Mouse (Mus musculus): ENCODE data around the gene AC124108.1.

AC124108.1 gene

GRCm38 (mm10) chr1:132202771-132203170 lies 11.5 kb downstream of the AC124108.1 start:
- no peak for DNase-seq

DNA sequence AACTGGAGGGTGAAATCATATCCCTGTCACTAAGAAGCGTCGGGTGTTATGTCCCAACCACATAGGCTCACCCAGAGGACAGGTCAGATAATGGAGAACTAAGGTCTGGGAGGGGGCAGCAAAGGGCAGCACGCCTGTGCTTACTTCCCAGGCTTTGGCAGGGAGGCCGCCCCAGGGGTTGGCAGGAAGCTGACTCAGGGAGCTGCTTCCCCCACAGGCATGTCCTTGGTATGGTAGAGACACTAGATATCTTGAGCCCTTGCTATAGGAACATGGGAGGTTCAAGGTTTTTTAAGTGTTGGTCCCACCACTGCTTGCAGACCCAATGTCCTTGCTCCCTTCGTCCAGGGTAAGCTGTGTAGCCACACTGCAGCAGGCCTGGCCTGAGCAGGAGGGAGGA lies 14.7 kb downstream of the AC124108.1 start:
- DNase-seq: no peak

DNA sequence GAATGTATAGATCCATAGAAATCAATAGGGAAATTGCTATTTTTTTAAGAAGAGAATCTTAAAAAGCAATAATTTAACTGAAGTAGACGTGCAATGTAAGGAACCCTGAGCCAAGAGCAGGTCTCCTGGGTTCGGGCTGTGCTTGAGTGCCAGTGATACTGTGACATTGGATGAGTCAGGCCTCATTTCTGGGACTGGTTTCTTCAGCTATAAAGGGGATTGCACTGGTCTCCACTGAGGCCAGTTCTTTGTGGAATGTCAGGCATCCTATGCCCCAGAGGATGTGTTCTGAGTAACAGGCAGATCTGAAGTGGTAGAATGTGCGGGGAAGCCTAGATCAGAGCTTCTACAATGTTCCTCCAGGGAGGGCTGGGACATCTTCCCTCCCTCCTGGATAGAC lies 15.6 kb downstream of the AC124108.1 start:
- DNase-seq: no peak

DNA sequence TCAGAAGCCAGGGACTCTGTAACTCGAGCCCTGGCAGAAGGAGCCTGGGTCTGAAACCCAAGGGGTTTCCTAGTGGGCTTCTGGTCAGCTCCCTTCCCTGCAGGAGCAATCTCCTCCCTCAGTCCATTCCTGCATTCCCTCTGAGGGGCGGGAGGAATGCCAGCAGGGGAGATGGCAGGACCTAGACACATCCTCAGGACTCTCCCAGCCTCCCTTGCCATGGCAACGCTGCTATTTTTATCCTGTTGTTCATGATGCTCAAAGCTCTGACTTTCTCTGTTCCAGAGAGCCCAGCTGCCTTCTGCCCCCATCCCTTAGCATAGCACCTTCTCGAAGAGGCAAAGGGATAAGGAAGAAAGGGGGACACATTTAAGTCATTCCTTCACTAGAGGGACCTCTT lies 16.9 kb downstream of the AC124108.1 start:
- DNase-seq: no peak

DNA sequence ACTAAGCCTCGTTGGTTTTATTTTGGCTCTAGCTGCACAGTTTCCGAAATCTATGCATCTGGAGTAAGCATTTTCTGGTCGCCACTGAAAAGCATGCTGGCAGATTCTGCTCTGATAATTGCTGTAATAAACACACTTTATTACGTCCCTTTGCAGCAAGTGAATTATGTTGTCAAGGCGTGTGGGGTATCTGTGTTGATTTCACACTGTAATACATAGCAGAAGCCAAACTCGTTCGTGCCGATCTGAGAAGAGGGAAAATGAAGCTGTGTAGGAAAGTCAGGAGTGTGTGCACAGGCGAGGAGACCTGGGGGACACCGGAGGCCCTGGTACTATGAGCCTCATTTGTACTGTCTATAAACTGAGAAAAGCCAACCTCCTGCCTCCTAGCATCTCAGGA lies 18.1 kb downstream of the AC124108.1 start:
- no peak for DNase-seq

DNA sequence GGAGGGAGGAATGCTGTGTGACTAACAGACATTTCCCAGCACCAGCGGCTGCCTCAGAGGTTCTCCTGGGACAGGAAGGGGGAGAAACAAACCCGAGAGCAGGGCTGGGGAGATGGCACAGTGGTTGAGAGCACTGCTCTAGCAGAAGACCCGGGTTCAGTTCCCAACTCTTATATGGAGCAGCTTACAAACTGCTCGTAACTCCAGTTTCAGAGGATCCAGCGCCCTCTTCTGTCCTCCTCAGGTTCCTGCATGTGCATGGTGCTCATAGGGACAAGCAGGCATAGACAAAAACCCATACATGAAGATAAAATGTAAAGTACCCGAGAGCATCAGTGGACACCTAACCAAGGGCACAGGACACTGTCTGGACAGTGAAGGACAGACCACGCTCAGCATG lies 19.7 kb downstream of the AC124108.1 start:
- DNase-seq: peak; percentile 58

DNA sequence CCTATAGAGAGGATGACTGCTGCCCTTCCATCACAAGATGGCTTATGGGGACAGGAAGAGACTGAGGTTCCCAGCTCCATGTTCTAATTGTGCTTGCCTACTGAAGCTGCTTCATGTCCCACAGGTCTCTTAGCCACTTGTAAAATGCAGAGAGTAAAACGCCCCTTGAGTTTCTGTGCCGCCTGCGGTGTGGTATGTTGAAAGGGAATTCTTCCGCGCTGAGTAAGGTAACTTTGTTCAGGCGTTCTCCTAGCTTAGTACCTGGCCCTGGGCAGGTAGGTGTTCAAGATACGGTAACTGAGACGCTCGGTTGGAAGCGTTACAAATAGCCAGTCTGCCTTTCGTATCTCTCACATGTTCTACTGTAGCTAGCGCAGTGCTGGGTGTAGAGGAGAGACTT lies 20.4 kb downstream of the AC124108.1 start:
- no peak for DNase-seq

DNA sequence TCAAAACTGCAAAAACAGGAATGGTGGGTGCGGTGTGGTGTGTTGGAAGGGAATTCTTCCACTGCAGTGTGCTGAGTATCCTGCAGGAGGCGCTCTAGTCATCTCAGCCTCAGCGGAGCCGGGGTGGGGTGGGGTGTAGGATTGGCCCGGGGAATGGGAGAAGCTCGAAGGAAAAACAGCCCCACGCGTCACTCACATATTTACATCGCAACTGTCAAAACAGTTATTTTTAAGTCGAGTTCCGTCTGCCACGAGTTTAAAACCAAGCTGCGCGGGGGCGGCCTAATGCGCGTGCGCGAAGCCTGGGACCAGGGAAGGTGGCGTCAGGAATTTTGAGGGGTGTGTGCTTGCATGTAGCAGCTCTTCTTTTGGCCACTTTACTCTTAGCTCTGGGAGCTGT lies 21.0 kb downstream of the AC124108.1 start:
- DNase-seq: peak; percentile 72

DNA sequence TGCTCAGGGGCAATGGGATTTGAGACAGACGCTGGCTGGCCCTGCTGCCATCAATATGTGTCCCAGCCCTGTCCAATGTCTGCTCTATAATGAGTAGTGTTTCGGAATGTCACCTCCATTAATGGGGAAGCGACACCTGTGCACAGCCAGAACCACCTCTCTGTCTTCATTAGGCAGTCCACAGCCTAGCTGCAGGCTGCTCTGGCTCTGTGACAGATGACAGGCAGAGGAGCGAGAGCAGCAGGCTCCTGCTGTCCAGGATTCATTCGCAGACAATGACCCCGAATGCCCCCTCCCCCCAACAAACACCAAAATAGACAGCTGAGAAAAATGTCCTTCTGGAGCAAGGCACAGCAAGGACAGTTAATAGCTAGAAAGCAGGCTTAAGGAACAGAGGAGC lies 21.8 kb downstream of the AC124108.1 start:
- DNase-seq: peak; percentile 18

GRCm38 (mm10) chr1:132216276-132216675 lies 25.0 kb downstream of the AC124108.1 start:
- DNase-seq: no peak

DNA sequence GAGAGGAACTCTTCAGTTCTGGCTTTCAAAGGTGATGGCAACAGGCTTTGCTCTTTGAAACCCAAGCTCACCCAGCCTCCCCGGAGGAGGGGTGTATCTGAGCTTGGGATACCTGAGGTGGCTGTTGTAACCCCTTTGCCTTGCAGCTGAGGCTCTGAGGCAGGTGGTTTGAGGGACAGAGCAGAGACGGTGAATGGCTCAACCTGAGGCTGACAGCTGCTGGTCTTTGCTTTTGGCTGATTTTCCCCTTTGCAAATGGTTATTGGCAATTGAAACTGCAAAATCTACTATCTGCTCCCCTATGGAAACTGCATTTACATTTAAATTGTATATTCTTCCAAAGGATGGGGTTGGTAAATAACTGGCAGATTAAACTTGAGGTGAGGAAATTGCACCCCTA lies 30.4 kb downstream of the AC124108.1 start:
- DNase-seq: no peak

- DNase-seq: no peak
These were observed 30.9 kb downstream of the AC124108.1 start for GRCm38 (mm10) chr1:132222166-132222565.

DNA sequence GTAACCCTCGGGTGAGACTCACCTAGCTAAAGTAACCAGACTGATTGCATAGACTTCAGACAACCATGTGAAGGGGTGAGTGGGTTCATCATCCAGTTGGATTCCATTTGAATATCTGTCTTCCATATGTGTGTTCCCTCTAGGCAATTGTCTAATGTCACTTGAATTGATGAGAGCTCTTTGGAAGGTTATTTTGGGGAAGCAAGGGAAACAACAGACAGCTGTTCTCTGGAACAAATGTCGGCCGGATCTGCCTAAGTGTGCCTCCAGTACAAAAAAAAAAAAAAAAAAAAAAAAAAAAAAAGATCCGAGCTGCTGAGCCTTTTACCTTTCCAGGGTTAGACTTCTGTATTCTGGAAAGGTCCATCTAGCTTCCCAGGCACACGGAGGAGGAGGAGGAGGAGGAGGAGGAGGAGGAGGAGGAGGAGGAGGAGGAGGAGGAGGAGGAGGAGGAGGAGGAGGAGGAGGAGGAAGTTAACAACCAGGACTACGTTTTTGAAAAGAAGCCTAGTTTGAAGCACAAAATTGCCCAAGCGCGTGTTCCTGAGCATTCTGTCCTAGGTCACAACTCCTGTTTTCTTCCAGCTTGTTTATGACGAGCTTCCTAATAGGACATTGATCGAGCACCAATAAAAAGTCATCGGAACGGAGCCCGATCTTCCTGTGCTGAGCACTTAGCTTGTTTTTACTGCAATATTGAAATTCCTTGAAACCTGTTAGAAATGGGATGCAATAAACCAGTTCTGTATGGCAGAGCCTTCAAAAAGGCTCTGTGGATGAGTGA lies 35.2 kb downstream of the AC124108.1 start:
- peak; percentile 30 for DNase-seq

- DNase-seq: no peak
These were observed 38.4 kb downstream of the AC124108.1 start, which contains the start of gene Gm10188 for GRCm38 (mm10) chr1:132229667-132230066. Gm10188 (minus strand) TSS chr1:132229767.

- no peak for DNase-seq
These were observed 40.4 kb downstream of the AC124108.1 start for GRCm38 (mm10) chr1:132231470-132232274.

DNA sequence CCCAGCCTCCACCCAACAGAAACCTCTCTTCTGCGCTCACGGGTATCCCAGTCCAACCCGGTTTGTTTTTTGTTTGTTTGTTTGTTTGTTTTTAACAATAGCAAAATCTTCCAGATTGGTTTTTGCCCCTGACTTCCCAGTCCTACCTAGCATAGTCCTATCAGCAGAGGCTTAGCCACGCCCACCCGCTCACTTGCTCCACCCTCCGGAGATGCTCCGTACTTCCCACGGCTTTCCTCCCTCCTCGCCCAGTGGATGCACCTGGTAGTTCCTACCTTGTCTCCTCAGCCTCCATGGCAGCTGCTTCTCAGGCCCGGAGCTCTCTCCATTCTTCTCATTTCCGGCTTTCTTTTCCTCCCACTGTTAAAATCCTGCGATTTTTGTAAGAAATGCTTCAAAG lies 42.3 kb downstream of the AC124108.1 start:
- peak; percentile 52 for DNase-seq

DNA sequence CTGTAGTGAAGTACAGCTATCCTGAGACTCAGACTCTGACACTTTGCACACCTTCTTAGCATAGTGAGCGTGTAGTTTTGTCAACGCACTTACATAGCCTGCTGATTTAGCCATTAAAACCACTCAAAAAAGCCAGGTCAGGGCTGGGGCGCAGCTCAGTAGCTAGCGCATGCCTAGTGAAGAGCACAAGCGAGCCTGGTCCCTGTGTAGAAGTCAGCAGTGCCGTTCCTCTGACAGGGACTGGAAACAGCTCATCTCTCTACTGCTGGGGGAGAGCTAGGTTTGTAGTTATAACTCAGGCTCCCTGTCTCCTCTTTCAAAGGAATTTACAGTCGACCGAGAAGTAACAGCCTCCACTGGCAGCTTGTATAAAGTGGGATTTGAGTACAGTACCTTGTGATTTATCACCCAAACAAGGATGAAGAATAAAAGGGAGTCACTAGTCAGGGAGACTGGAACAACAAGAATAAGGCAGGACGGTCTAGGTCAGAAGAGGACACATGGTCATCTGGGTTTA lies 43.6 kb downstream of the AC124108.1 start:
- DNase-seq: no peak

- DNase-seq: peak; percentile 75
These were observed 46.4 kb downstream of the AC124108.1 start for GRCm38 (mm10) chr1:132237585-132238159.

GRCm38 (mm10) chr1:132245010-132245409 lies 53.8 kb downstream of the AC124108.1 start:
- DNase-seq: no peak

GRCm38 (mm10) chr1:132246137-132246536 lies 54.9 kb downstream of the AC124108.1 start:
- peak; percentile 21 for DNase-seq

GRCm38 (mm10) chr1:132246641-132247040 lies 55.4 kb downstream of the AC124108.1 start:
- DNase-seq: no peak

- DNase-seq: no peak
These were observed 63.2 kb downstream of the AC124108.1 start for GRCm38 (mm10) chr1:132254467-132254866.

All from lung, postnatal 14 days (tissue).